Mouse (Mus musculus) kidney, postnatal 36 days (tissue): ENCODE measurements around the gene Gm20517.

ENCODE experiments used
- DNase-seq, 2 experiments: peaks; one replicate each; pipeline ENCODE4 v3.0.0; 2021 to 2022; ENCODE audit warnings: mixed read lengths in 2 of 2

The Gm20517 gene

GRCm38 (mm10) chr17:47678702-47679101, 67.3 kb downstream of the Gm20517 start:
- no peak for DNase-seq

DNA sequence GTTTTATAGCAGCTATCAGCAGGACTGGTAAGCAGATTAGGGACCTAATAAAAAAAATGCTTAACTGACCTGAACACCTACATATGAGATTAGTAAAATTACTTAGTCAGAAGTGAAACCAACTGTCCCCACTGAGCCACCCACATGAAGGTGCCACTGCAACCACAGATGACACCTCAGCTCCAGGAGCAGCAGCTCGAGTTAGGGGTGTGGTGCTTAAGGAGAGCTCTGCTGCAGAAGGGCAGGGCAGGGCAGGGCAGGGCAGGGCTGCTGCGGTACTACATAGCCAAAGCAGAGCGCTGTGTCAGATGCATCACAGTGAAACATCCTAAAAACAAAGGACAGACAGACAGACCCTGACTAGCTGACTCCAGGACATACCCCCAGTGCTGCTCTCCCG, 71.4 kb downstream of the Gm20517 start:
- no peak for DNase-seq

DNA sequence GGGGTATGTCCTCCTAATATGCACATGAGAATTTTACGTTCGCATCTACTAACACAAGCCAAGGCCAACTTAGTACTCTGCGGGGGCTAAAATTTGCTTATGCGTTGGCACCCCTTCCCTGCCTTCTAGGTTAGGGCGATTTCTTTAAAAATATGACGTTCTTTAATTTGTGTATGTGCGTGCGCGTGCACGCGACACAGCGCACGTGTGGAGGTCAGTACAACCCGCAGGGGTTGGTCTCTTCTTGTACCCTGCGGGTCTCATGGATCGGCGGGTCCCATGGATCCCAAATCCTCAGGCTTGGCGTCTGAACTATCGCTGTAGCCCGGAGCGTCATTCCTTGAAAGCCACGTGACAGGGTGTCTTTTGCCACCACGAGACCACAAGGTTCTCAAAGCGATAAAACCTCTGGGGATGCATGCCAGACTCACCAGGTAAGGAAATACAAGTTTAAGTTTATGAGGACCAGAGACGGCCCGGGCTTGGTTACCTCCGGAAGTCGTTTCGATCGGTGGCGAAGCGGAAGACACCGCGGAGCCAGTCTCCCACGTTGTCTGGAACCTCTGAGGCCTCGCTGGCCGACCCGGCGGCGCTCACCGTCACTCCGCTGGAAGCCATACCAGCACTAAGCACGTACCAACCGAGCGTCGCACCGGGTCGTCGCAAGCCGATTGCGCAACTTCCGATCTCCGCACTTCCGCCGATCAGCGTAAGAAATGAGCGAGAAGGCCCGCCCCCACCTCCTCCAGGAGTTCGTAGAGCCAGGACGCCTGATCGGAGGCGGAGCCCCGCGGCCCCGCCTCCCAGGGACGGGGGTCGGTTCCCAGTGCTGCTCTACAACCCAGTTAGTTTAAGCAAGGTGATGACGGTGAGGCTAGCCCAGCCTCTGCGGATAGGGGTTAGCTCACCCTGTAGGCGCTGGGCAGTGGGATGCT, 76.3 kb downstream of the Gm20517 start:
- DNase-seq: peak; percentile 98 to 99

GRCm38 (mm10) chr17:47688344-47688607, 76.9 kb downstream of the Gm20517 start, which contains the start of gene Tomm6:
Gene Tomm6, minus strand, starts transcription at chr17:47688386.
- no peak for DNase-seq

DNA sequence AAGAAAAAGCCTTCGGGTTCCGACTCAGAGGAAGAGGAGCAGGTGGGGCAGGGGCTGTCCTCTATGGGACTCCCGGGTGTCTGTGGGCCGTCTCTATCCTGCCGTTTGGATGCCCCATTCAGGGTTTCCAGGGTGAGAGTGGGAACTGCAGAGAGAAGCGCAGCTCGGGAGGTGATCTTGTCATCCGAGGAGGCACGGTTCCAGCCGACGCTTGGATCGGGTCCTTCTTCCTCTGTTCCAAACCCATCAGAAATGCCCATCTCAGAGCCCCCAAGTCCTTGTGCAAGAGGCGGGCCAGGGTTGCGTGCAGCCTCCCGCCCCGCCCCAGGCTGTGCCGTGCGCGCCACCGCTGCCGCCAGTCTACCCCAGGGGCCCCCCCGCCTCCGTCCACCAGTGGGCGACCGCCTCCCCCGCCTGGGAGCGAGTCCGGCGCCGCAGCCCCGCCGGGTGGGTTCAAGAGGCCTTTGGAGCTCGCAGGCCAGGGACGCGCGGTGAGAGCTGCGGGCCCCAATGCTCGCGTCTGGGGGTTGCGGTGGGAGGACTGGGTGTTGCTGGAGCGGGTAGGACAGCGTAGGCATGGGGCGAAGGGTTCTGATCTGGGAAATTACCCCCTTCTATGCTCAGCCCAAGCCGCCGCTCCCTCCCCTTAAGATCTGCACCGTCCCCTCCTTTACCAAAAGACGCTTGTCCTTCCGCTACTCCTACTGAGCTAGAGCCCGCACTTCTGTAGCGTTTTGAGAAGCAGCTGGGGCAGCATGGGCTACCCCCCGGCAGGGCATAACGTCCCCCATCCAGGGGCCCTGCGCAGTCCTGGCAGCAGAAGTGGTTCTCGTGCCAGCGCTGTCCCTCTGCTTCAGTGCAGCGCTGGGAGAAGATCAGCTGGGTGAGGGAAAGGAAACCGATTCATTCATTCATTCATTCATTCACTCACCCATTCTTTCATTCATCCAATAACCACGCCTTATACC, 77.5 kb downstream of the Gm20517 start, which contains the start of gene Frs3:
TSS of gene Frs3 (plus strand) at position 423 of the 968 bp plus-strand sequence.
- peak; percentile 47 to 81 for DNase-seq

DNA sequence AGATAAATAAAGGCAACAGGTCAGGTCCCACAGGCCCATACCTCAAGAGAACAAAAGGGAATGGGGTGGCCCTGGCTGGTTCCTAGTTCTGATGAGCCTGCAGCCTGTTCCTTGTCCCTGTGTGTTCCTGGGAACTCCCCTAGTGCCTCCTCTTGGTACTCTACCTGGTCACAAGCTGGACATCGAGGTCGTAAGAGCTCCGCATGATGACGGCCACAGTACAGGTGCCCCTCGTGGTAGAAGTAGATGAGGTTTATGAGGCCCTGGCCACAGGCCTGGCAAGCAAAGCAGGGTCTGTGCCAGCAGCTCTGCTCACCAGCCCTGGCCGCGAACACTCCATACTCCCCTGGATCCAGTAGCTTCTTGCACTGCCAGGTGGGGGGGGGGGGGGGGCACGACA, 78.5 kb downstream of the Gm20517 start:
- DNase-seq: no peak

DNA sequence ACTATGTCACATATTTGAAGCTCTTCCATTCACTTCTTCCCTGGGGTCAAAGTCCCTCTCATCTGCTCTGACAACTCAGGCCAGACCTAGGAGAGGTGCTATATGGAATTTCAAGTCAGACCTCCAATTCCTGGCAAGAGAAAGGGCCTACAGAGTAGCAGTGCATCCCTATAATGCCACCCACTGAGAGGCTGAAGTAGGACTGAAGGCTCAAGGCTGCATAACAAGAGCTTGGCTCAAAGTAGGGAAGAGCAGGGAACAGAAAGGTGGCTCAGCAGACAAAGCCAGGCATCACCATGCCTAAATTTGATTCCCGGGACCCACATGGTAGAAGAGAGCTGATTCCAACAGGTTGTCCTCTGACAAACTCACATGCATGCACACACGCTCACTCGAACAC, 80.3 kb downstream of the Gm20517 start:
- DNase-seq: no peak

GRCm38 (mm10) chr17:47693671-47694441, 82.5 kb downstream of the Gm20517 start:
- peak; percentile 57 to 68 for DNase-seq

DNA sequence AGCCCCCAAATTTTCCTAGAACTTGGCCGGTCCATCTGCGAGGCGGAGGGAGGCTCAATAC, 82.9 kb downstream of the Gm20517 start, which contains the start of gene Gm21981:
TSS of gene Gm21981 (minus strand) at position 14 of the 61 bp plus-strand sequence.
- DNase-seq: no peak

- DNase-seq: peak; percentile 98 to 99
Measured at GRCm38 (mm10) chr17:47694503-47695336, 83.3 kb downstream of the Gm20517 start, which contains the start of gene Prickle4. Gene Prickle4, minus strand, starts transcription at chr17:47694736.

DNA sequence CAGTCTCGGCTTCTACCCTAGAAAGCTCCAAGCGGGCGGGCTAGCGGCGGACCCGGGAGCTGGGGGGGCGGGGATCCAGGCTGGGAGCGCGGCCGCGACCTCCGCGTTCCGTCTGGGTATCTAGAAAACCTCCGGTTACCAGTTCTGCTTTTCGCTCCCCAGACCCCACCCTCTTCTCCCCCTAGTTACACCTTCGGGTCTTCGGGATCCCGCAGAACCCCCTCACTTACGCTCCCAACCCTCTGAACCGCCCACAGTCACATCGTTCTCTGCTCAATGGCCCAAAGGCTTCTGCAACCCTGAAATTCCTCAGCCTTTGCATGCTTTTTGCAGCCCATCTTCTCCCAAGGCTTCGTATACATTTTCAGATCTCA, 83.9 kb downstream of the Gm20517 start:
- DNase-seq: no peak

- DNase-seq: peak; percentile 76 to 87
Measured at GRCm38 (mm10) chr17:47698156-47698555, 86.8 kb downstream of the Gm20517 start.

DNA sequence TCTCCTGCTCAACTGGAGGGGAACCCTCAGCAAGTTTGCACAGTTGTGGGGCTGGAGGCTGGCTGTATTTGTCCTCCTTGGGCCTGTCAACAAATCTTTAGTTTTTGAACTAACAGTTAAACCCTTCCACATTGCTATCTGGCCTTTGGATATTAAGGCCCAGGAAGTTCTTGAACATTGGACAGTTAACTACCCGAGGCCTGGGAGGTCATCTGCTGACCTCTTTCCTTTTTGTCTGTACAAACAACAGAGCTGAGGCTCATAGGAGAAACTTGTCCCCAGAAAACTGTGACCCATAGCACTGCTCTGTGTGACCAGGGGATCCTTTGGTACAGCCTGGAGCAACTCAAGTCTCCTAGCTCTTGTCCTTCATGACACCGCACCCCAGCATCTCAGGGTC, 87.7 kb downstream of the Gm20517 start:
- peak; percentile 45 to 56 for DNase-seq

GRCm38 (mm10) chr17:47701793-47702192, 90.4 kb downstream of the Gm20517 start:
- DNase-seq: no peak

GRCm38 (mm10) chr17:47702548-47703345, 91.4 kb downstream of the Gm20517 start:
- DNase-seq: no peak

GRCm38 (mm10) chr17:47703556-47703955, 92.2 kb downstream of the Gm20517 start:
- no peak for DNase-seq

- peak in 1 of 2 experiments; percentile 61 for DNase-seq
Measured at GRCm38 (mm10) chr17:47704692-47705091, 93.3 kb downstream of the Gm20517 start.

DNA sequence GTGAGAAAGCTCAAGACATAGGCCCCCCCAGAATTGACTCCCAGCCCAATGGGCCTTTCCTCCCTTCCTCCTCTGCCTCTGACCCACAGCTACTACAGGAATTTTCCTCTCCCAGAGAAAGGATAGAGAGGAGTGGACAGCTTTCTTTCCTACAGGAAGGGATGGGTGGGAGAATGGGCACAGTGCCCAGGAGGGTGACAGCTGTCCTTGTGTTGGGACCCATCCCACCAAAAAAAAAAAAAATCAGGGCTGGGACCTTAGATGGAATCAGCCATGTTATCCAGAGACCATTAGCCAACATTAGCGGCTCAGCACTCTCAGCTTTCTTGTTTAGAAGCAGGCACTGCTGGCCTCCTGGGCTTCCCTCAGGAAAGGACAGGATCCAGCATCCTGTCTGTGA, 94.8 kb downstream of the Gm20517 start:
- peak in 1 of 2 experiments; percentile 30 for DNase-seq

DNA sequence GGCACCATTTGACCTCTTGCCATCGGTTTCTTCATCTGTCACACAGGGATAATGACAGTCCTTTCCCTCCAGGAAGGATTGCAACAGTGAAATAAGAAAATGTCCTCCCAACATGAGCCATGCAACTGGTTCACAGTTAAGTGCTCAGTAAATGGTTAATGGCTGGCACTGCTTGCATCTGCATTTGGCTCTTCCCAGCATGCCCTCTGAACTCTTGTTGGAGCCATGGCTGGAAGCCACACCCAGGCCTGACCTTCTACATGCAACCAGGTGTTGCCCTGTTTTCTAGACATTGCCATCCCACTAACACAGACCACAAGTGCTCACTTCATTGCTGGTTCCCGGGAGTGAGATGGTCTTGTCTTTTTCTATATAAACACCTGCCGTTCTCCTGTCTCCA, 96.6 kb downstream of the Gm20517 start:
- DNase-seq: peak; percentile 45 to 61

DNA sequence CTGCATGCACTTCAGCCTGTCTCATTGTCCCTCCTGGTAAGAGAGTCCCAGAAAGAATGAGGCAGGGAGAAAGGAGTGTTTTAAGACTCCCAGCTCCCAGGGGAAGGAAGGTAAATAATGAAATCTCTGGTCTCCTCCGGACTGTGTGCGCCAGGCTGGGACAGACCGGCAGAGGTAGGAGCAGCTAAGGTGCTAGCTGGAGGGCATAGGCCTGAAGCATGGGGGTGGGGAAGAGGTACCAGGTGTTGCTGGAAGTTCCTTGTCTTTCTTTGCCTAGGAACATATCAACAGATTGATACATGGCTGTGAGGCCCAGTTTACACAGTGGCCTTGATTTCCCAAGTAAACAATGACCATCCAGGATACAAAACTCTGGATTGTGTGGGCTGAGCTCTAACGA, 97.6 kb downstream of the Gm20517 start:
- no peak for DNase-seq

GRCm38 (mm10) chr17:47710036-47710435, 98.6 kb downstream of the Gm20517 start:
- no peak for DNase-seq
